Mouse (Mus musculus) heart, postnatal 0 days (tissue): ENCODE results near the gene Unc5a. TPM values are rescaled to one million over a fixed set of nuclear protein-coding genes. Genes with fewer than 3 reads are reported as not detected.

Experiments used
- ATAC-seq: fragments of 200-750 bp; cut with Nextera tagmentation; 2 replicates; pipeline ENCODE4 v1.8.0; 2017; ENCODE audit warnings: low read depth, moderate number of reproducible peaks, moderate library complexity; ENCODE audit not compliant: insufficient read depth
- DNase-seq: peaks from one replicate; pipeline ENCODE4 v3.0.0-alpha.2; 2016; ENCODE audit warnings: low spot score
- H3K27ac ChIP-seq: fragments of 300-500 bp; sonication (generic); 2 replicates; pipeline ENCODE4 v1.5.1; 2014; ENCODE audit warnings: low read depth, mild to moderate bottlenecking
- H3K27me3 ChIP-seq: fragments of 300-500 bp; sonication (generic); 2 replicates; pipeline ENCODE4 v1.6.1; 2014; ENCODE audit warnings: low read length, mixed read lengths; ENCODE audit not compliant: control insufficient read depth, insufficient read depth
- H3K36me3 ChIP-seq: fragments of 300-500 bp; sonication (generic); replicated peaks from 2 replicates; pipeline ENCODE4 v1.6.1; 2014; ENCODE audit warnings: low read length, mixed read lengths; ENCODE audit not compliant: control insufficient read depth, insufficient read depth
- H3K4me1 ChIP-seq: fragments of 300-500 bp; sonication (generic); 2 replicates; pipeline ENCODE4 v1.6.1; 2014; ENCODE audit warnings: antibody characterized with exemption; ENCODE audit not compliant: control insufficient read depth, insufficient read depth
- H3K4me2 ChIP-seq: fragments of 300-500 bp; sonication (generic); 2 replicates; pipeline ENCODE4 v1.6.1; 2014; ENCODE audit warnings: low read depth, mild to moderate bottlenecking, low read length, moderate library complexity
- H3K4me3 ChIP-seq: fragments of 300-500 bp; sonication (generic); 2 replicates; pipeline ENCODE4 v1.5.1; 2014; ENCODE audit warnings: low read depth, low read length
- H3K9ac ChIP-seq: fragments of 300-500 bp; sonication (generic); replicated peaks from 2 replicates; pipeline ENCODE4 v1.6.1; 2014; ENCODE audit warnings: low read depth, low read length, mixed read lengths
- H3K9me3 ChIP-seq: fragments of 300-500 bp; sonication (generic); replicated peaks from 2 replicates; pipeline ENCODE4 v1.6.1; 2016; ENCODE audit warnings: low read length; ENCODE audit not compliant: control insufficient read depth
- CTCF ChIP-seq: IDR thresholded peaks from 2 replicates; pipeline ENCODE4 v1.5.1; 2016; ENCODE audit warnings: antibody characterized with exemption, control low read depth, low read depth
- EP300 ChIP-seq: IDR thresholded peaks from 2 replicates; pipeline ENCODE4 v1.6.1; 2016; ENCODE audit warnings: antibody characterized with exemption, low read depth
- WGBS: fragments of 180-500 bp; shearing (Covaris S2); extraction: QIAGEN DNeasy Blood & Tissue Kit; methylation state at CpG from one replicate; pipeline ENCODE4 v1.1.7; 2014; 5-methylcytosine and 5-hydroxymethylcytosine counted together
- polyA plus RNA-seq: library from polyadenylated mRNA; unstranded; fragments of >200 nt; fragmentation: Nextera tagmentation; extraction: Ambion mirVana; gene quantifications from 2 replicates; pipeline ENCODE4 v1.2.1, GENCODE M21; 2015
- total RNA-seq: library from RNA; depleted of rRNA; stranded (reverse); fragments of >200 nt; gene quantifications from 2 replicates; pipeline ENCODE4 v1.2.3, GENCODE M21; 2014; ENCODE audit warnings: low replicate concordance

Gene Unc5a
- total and polyA plus RNA-seq, 2 experiments from 2014 or later, result 0.70 to 5.5 TPM

GRCm38 (mm10) chr13:54946406-54946805 lies 2.8 kb upstream of the Unc5a start:
- peaks cover 80% of the 10 kb centered on the region for H3K27me3 ChIP-seq
- H3K4me1 ChIP-seq, result no peaks in the 10 kb centered on the region
- H3K4me2 ChIP-seq, result no peak overlapping the region
- H3K9me3 ChIP-seq, result no peaks in the 10 kb centered on the region
- H3K4me3 ChIP-seq, result no peak overlapping the region
- no peak overlapping the region for H3K9ac ChIP-seq
- 48% methylated on average over 1 of the region's 1 CpGs for WGBS
- TF ChIP-seq CTCF (no peak), EP300 (no peak)
- DNase-seq (no peak), ATAC-seq (no peak)
- H3K36me3 ChIP-seq, result no peaks in the 10 kb centered on the region
- H3K27ac ChIP-seq, result no peak overlapping the region

- Histone ChIP-seq H3K27ac (no peak overlapping the region), H3K4me3 (peak overlapping the region; percentile 58)
- peak; percentile 55; the same call in 1 of the 2 replicates for ATAC-seq
Measured at GRCm38 (mm10) chr13:54949592-54949991, 381 bp downstream of the Unc5a start.

DNA sequence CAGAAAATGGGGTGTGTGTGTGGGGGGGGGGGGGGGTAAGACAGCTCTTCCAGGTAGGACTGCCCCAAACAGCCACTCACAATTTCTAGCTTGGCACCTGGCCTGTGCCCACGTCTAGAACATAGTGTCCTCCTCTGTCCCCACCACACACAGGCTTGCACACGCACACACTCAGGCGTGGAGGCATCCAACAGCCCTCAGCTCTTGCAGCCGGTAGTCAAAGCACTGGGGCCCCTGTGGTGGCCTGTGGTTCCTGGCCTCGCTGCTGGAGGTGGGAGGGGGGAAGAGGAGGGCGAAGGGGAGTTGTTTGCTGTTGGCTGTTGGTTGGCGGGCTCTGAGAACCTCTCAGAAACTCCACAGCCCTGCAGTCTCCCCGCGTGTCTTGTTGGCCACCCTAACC lies 920 bp downstream of the Unc5a start:
- H3K4me2 ChIP-seq, result peak overlapping the region; percentile 90
- peak overlapping the region; percentile 58 for H3K4me3 ChIP-seq
- H3K27me3 ChIP-seq, result peaks cover 96% of the 10 kb centered on the region
- TF ChIP-seq EP300 (no peak), CTCF (no peak)
- no peaks in the 10 kb centered on the region for H3K4me1 ChIP-seq
- DNase-seq (no peak), ATAC-seq (no peak)
- H3K9ac ChIP-seq, result no peak overlapping the region
- H3K27ac ChIP-seq, result no peak overlapping the region
- no peaks in the 10 kb centered on the region for H3K36me3 ChIP-seq
- no peaks in the 10 kb centered on the region for H3K9me3 ChIP-seq
- 2% methylated on average over 8 of the region's 9 CpGs for WGBS

More at GRCm38 (mm10) chr13:54949592-54949991, 381 bp downstream of the Unc5a start:
- TF ChIP-seq CTCF, result no peak
- TF ChIP-seq EP300, result no peak
- H3K4me2 ChIP-seq, result peak overlapping the region; percentile 90
- no peaks in the 10 kb centered on the region for H3K4me1 ChIP-seq
- H3K9me3 ChIP-seq, result no peaks in the 10 kb centered on the region
- 1% methylated on average over 40 of the region's 44 CpGs for WGBS
- H3K9ac ChIP-seq, result 0 out of 2 replicates have a peak overlapping the region, but pooled peaks have one; percentile 20
- peak; percentile 21 for DNase-seq
- H3K27me3 ChIP-seq, result peaks cover 96% of the 10 kb centered on the region
- no peaks in the 10 kb centered on the region for H3K36me3 ChIP-seq

- no peak for TF ChIP-seq EP300
- TF ChIP-seq CTCF, result no peak
- Histone ChIP-seq H3K27me3 (peaks cover 97% of the 10 kb centered on the region), H3K4me1 (peaks cover 4% of the 10 kb centered on the region; the same call in 1 of the 2 replicates), H3K9ac (no peak overlapping the region), H3K36me3 (no peaks in the 10 kb centered on the region), H3K4me2 (no peak overlapping the region), H3K27ac (no peak overlapping the region), H3K9me3 (no peaks in the 10 kb centered on the region), H3K4me3 (no peak overlapping the region)
- ATAC-seq (no peak), DNase-seq (no peak)
- WGBS, result 63% methylated on average over 5 of the region's 5 CpGs
Measured at GRCm38 (mm10) chr13:54951166-54951565, 2.0 kb downstream of the Unc5a start.

GRCm38 (mm10) chr13:54954745-54955144 lies 5.5 kb downstream of the Unc5a start:
- H3K27me3 ChIP-seq, result peaks cover 80% of the 10 kb centered on the region
- no peak overlapping the region for H3K27ac ChIP-seq
- DNase-seq (no peak), ATAC-seq (no peak)
- no peak overlapping the region for H3K9ac ChIP-seq
- no peaks in the 10 kb centered on the region for H3K36me3 ChIP-seq
- peaks cover 6% of the 10 kb centered on the region; the same call in 1 of the 2 replicates for H3K4me1 ChIP-seq
- TF ChIP-seq CTCF (no peak), EP300 (no peak)
- no peak overlapping the region for H3K4me3 ChIP-seq
- H3K4me2 ChIP-seq, result no peak overlapping the region
- H3K9me3 ChIP-seq, result no peaks in the 10 kb centered on the region
- 44% methylated on average over 2 of the region's 2 CpGs for WGBS
